Mouse (Mus musculus): ENCODE measurements around the gene Bend7. TPM values are rescaled to one million over a fixed set of nuclear protein-coding genes. Genes with fewer than 3 reads are reported as not detected.

The Bend7 gene
- not detected for polyA plus RNA-seq (2017; shearing (Covaris generic))

DNA sequence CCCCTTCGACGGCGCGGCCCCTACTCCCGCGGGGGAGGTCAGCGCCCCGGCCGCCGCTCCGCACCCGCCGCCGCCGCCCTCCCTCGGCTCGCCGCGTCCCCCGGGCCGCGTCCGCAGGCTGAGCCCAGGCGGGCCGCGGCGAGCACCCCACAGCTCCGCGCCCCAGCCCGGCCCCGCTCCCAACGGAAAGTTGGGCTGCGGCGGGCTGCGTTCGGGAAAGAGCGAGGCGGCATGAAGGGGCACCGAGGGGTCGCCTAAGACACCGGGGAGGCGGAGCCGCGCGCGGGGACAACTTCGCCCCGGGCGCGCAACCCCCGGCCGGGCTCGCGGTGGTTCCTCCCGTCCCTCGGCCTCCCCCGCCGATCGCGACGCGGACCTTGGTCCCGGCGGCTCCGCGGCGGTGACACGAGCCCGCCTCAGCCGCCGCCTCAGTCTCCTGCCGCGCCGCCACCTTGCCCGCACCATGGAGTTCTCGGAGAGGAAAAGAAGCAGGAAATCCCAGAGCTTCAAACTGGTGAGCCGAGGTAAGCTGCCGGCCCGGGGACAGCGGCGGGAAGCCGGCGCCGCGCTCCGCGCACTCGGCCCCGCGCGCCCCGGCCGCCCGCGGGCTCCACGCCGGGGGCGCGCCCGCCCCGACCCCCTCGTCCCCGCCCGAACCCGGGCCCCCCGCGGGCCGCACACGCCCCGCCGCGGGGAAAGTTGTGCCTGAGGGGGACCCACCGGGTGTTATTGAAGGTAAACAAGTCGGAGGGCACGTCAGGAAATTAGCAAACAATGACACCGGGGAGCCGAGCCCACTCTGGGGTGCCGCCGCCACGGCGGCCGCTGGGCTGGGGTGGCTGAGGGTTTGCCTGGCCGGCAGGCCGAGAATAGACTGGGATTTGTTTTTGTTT is at the start of gene Bend7:
TSS of gene Bend7 (plus strand) at position 63 of the 893 bp plus-strand sequence.

Other genes with a start within 250 kb of the Bend7 start
- gene Prpf18, start 65.7 kb upstream of the Bend7 start, polyA plus RNA-seq (2017; shearing (Covaris generic)): 91.1 TPM
- gene Sephs1, start 163.7 kb downstream of the Bend7 start, polyA plus RNA-seq (2017; shearing (Covaris generic)): 31.8 TPM
- 91.9 TPM for gene Phyh, start 201.2 kb downstream of the Bend7 start, polyA plus RNA-seq (2017; shearing (Covaris generic))